Mouse (Mus musculus): ENCODE measurements at regions not wholly inside any gene's neighbourhood (a gene's known extent, or its start where the extent isn't known, plus 50 kb on each side); places are given as distances from the start of the nearest gene placed in this dataset.

GRCm38 (mm10) chr2:128537425-128537824 is 53.6 kb upstream of the Spdye4c start:
- H3K36me3 ChIP-seq (ENCODE audit: insufficient read depth, low read length): no peaks in the 10 kb centered on the region
- H3K4me3 ChIP-seq (replicated peaks; ENCODE audit: low read length): no peak overlapping the region
- TF ChIP-seq NANOG (IDR thresholded peaks at IDR 0.05; ENCODE audit: borderline replicate concordance, low read length) (no peak), CTCF (conservative IDR thresholded peaks at IDR 0.05; ENCODE audit: low read length) (no peak), POU5F1 (IDR thresholded peaks at IDR 0.05; ENCODE audit: borderline replicate concordance, low read length) (no peak)

GRCm38 (mm10) chr2:128538736-128539135 is 52.3 kb upstream of the Spdye4c start:
- Histone ChIP-seq H3K27me3 (ENCODE audit: insufficient read depth, low read length) (peaks cover 2% of the 10 kb centered on the region; the same call in 1 of the 2 replicates), H3K4me3 (replicated peaks; ENCODE audit: low read length) (no peak overlapping the region), H3K4me1 (replicated peaks; ENCODE audit: low read depth, low read length) (no peaks in the 10 kb centered on the region; the same call in 1 of the 2 replicates), H3K9me3 (ENCODE audit: low read length) (no peaks in the 10 kb centered on the region), H3K36me3 (ENCODE audit: insufficient read depth, low read length) (no peaks in the 10 kb centered on the region)
- no peak for TF ChIP-seq CTCF (conservative IDR thresholded peaks at IDR 0.05; ENCODE audit: low read length)
- TF ChIP-seq POU5F1 (IDR thresholded peaks at IDR 0.05; ENCODE audit: borderline replicate concordance, low read length): no peak
- no peak for TF ChIP-seq NANOG (IDR thresholded peaks at IDR 0.05; ENCODE audit: borderline replicate concordance, low read length)

More at GRCm38 (mm10) chr2:128537425-128537824, 53.6 kb upstream of the Spdye4c start:
- no peaks in the 10 kb centered on the region; the same call in 1 of the 2 replicates for H3K4me1 ChIP-seq (replicated peaks; ENCODE audit: low read depth, low read length)
- H3K9me3 ChIP-seq (ENCODE audit: low read length): no peaks in the 10 kb centered on the region
- peaks cover 2% of the 10 kb centered on the region; the same call in 1 of the 2 replicates for H3K27me3 ChIP-seq (ENCODE audit: insufficient read depth, low read length)

Measured in E14TG2a.4 (cell line).